Mouse (Mus musculus) liver, adult 2 months (tissue): ENCODE results near the gene Foxp1. TPM values are rescaled to one million over a fixed set of nuclear protein-coding genes. Genes with fewer than 3 reads are reported as not detected.
A peak's percentile ranks its signal among the peaks of the same experiment; 100 is the strongest.

Experiments
- DNase-seq: peaks from one replicate; pipeline ENCODE4 v3.0.0-alpha.2; 2011; ENCODE audit warnings: low read depth, low spot score; ENCODE audit errors: extremely low read depth
- H3K27ac ChIP-seq: fragments of 200-500 bp; replicated peaks from 2 replicates; pipeline ENCODE4 v1.5.1; 2012; ENCODE audit warnings: low read depth, mild to moderate bottlenecking, control low read depth, inconsistent platforms, low read length; ENCODE audit not compliant: insufficient read depth
- H3K27me3 ChIP-seq: fragments of 200-500 bp; 2 replicates; pipeline ENCODE4 v1.6.1; 2012; ENCODE audit warnings: mild to moderate bottlenecking, moderate library complexity, low read length, inconsistent platforms; ENCODE audit not compliant: control insufficient read depth, insufficient read depth
- H3K36me3 ChIP-seq: fragments of 200-500 bp; 2 replicates; pipeline ENCODE4 v1.6.1; 2012; ENCODE audit warnings: low read length, inconsistent platforms; ENCODE audit not compliant: control insufficient read depth, insufficient read depth
- H3K4me1 ChIP-seq: fragments of 200-500 bp; 2 replicates; pipeline ENCODE4 v1.6.1; 2011; ENCODE audit warnings: low read length; ENCODE audit not compliant: control insufficient read depth, insufficient read depth
- H3K4me3 ChIP-seq: fragments of 200-500 bp; 2 replicates; pipeline ENCODE4 v1.5.1; 2011; ENCODE audit warnings: low read depth, mild to moderate bottlenecking, control low read depth, low read length, moderate library complexity; ENCODE audit not compliant: insufficient read depth
- H3K79me2 ChIP-seq: fragments of 200-500 bp; 2 replicates; pipeline ENCODE4 v1.6.1; 2012; ENCODE audit warnings: inconsistent platforms, mild to moderate bottlenecking, low read length, moderate library complexity; ENCODE audit not compliant: control insufficient read depth, insufficient read depth
- H3K9ac ChIP-seq: fragments of 200-500 bp; 2 replicates; pipeline ENCODE4 v1.6.1; 2012; ENCODE audit warnings: low read depth, mild to moderate bottlenecking, control low read depth, inconsistent platforms, low read length
- CTCF ChIP-seq: fragments of 200-500 bp; IDR thresholded peaks from 2 replicates; pipeline ENCODE4 v1.5.1; 2011; ENCODE audit warnings: low read depth, low read length, control low read depth
- POLR2A ChIP-seq: fragments of 200-500 bp; IDR thresholded peaks from 2 replicates; pipeline ENCODE4 v1.6.1; 2011; ENCODE audit warnings: low read length, control low read depth; ENCODE audit not compliant: insufficient read depth; ENCODE audit errors: extremely low read depth
- WGBS: fragments of 180-500 bp; shearing (Covaris S2); methylation state at CpG from one replicate; pipeline ENCODE4 v1.1.7; 2018; 5-methylcytosine and 5-hydroxymethylcytosine counted together
- polyA plus RNA-seq: library from polyadenylated mRNA; depleted of rRNA; stranded (reverse); fragments of >200 nt; gene quantifications from 2 replicates; pipeline ENCODE4 v1.2.3, GENCODE M21; 2012
- total RNA-seq: library from RNA; depleted of rRNA; stranded (reverse); fragments of >200 nt; gene quantifications from 2 replicates; pipeline ENCODE4 v1.2.3, GENCODE M21; 2014

Foxp1 gene
- total and polyA plus RNA-seq, 2 experiments: 22.7 to 24.8 TPM

GRCm38 (mm10) chr6:99182777-99183176 lies 339.7 kb downstream of the Foxp1 start:
- Histone ChIP-seq H3K27me3 (no peaks in the 10 kb centered on the region), H3K36me3 (no peaks in the 10 kb centered on the region), H3K79me2 (no peaks in the 10 kb centered on the region; the same call in 1 of the 2 replicates), H3K9ac (no peak overlapping the region), H3K4me3 (no peak overlapping the region), H3K27ac (no peak overlapping the region), H3K4me1 (no peaks in the 10 kb centered on the region)
- WGBS: 94% methylated on average over 4 of the region's 4 CpGs
- DNase-seq: no peak
- no peak for TF ChIP-seq POLR2A
- no peak for TF ChIP-seq CTCF

GRCm38 (mm10) chr6:99176216-99176615 lies 346.3 kb downstream of the Foxp1 start:
- no peaks in the 10 kb centered on the region for H3K36me3 ChIP-seq
- whole genome bisulfite sequencing: 94% methylated on average over 3 of the region's 3 CpGs
- peaks cover 26% of the 10 kb centered on the region for H3K4me1 ChIP-seq
- H3K27me3 ChIP-seq: no peaks in the 10 kb centered on the region
- no peak overlapping the region for H3K4me3 ChIP-seq
- H3K27ac ChIP-seq: no peak overlapping the region
- no peaks in the 10 kb centered on the region; the same call in 1 of the 2 replicates for H3K79me2 ChIP-seq
- DNase-seq: no peak
- no peak overlapping the region for H3K9ac ChIP-seq
- TF ChIP-seq CTCF (no peak), POLR2A (no peak)

- H3K36me3 ChIP-seq: no peaks in the 10 kb centered on the region
- H3K4me3 ChIP-seq: no peak overlapping the region
- no peaks in the 10 kb centered on the region; the same call in 1 of the 2 replicates for H3K79me2 ChIP-seq
- TF ChIP-seq POLR2A (no peak), CTCF (no peak)
- no peak overlapping the region for H3K9ac ChIP-seq
- no peaks in the 10 kb centered on the region for H3K27me3 ChIP-seq
- H3K27ac ChIP-seq: peak overlapping the region; percentile 16
- H3K4me1 ChIP-seq: peaks cover 26% of the 10 kb centered on the region
- peak; percentile 85 for DNase-seq
- WGBS: 31% methylated on average over 5 of the region's 5 CpGs
Measured at GRCm38 (mm10) chr6:99175377-99175776, 347.1 kb downstream of the Foxp1 start.

- 17% methylated on average over 2 of the region's 2 CpGs for WGBS
- TF ChIP-seq CTCF: no peak
- TF ChIP-seq POLR2A: no peak
- DNase-seq: no peak
Measured at GRCm38 (mm10) chr6:99173902-99174210, 348.7 kb downstream of the Foxp1 start.

DNA sequence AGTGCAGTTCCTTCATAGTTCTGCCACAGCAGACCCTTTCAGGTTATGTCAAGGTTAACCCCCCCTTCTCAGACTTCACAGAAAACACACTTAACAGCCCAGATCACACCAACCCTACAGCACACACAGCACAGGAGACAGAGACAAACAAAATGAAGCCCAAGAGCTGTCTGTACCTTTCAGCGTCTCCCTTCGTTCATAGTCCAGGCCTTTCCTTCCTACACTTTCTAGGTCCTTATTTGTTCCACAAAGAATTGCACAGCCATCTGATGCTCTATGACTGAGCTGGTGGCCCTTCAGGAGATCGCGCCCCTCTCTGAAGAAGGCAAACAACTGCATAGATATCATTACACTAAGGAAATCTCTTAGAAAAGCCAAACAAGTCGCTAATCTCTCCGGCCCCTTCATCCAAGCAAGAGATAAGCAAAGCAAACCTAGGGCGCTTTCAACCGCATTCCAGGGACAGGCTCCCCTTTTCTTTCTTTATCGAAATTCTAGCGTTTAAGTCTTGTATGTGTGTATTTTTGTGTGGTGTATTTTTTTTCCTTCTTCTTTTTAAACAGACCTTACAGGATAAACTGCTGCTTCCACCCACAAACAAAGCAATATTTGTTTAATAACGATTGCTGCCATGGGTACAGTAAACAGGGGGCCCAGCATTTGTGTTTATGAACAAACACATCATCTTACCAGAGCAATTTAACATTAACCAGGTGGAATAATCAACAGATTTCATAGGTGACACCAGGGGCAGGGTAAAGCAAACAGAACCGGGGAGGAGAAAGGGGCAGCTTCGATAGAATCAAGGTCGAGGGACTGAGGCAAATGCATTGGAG lies 349.2 kb downstream of the Foxp1 start:
- Histone ChIP-seq H3K36me3 (no peaks in the 10 kb centered on the region), H3K27me3 (no peaks in the 10 kb centered on the region), H3K9ac (peak overlapping the region; percentile 79), H3K4me3 (peak overlapping the region; percentile 45), H3K79me2 (no peaks in the 10 kb centered on the region; the same call in 1 of the 2 replicates), H3K4me1 (peaks cover 26% of the 10 kb centered on the region), H3K27ac (peak overlapping the region; percentile 89)
- DNase-seq: peak; percentile 93
- 13% methylated on average over 14 of the region's 14 CpGs for WGBS
- TF ChIP-seq CTCF (no peak), POLR2A (no peak)

More at GRCm38 (mm10) chr6:99173902-99174210, 348.7 kb downstream of the Foxp1 start:
- Histone ChIP-seq H3K27ac (peak overlapping the region; percentile 76), H3K9ac (0 out of 2 replicates have a peak overlapping the region, but pooled peaks have one; percentile 1), H3K27me3 (no peaks in the 10 kb centered on the region), H3K79me2 (no peaks in the 10 kb centered on the region; the same call in 1 of the 2 replicates), H3K4me3 (no peak overlapping the region), H3K36me3 (no peaks in the 10 kb centered on the region), H3K4me1 (peaks cover 26% of the 10 kb centered on the region)

DNA sequence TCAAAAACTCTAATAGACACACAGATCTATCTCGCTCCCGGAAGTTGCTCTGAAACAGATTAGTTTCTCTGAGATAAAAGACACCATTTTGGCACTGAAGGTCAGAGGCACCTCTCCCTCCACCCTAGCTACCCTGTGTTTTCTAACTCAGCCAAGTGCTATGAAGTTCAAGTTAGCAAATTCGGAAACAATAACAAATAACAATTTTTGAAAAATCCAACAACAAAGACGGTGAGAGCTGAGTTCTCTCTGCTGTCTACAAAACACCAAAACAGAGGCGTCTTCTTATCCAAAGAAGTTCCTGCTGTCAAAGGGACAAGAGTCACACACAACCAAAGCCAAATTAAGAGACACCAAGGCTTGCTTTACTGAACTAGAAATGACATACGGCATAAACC lies 349.9 kb downstream of the Foxp1 start:
- peak; percentile 46 for DNase-seq
- Histone ChIP-seq H3K27ac (peak overlapping the region; percentile 89), H3K36me3 (no peaks in the 10 kb centered on the region), H3K79me2 (no peaks in the 10 kb centered on the region; the same call in 1 of the 2 replicates), H3K4me1 (peaks cover 26% of the 10 kb centered on the region), H3K4me3 (peak overlapping the region; percentile 45), H3K9ac (peak overlapping the region; percentile 49), H3K27me3 (no peaks in the 10 kb centered on the region)
- whole genome bisulfite sequencing: 14% methylated on average over 6 of the region's 6 CpGs
- TF ChIP-seq CTCF (no peak), POLR2A (no peak)
